Mouse (Mus musculus) telencephalon, adult 2 months (tissue): ENCODE results near the gene Insrr.
"Not testable (repeated sequence)": the region's sequence is repeated elsewhere in the genome, so short reads cannot be mapped to it uniquely, and the experiment has no call there.

Experiments used
- DNase-seq: peaks from one replicate; pipeline ENCODE4 v3.0.0-alpha.2; 2011; ENCODE audit warnings: low read depth, low spot score

Insrr gene

GRCm38 (mm10) chr3:87778283-87778682, 18.5 kb upstream of the Insrr start:
- DNase-seq = no peak

- no peak for DNase-seq
Measured at GRCm38 (mm10) chr3:87779086-87779485, 17.7 kb upstream of the Insrr start.

DNA sequence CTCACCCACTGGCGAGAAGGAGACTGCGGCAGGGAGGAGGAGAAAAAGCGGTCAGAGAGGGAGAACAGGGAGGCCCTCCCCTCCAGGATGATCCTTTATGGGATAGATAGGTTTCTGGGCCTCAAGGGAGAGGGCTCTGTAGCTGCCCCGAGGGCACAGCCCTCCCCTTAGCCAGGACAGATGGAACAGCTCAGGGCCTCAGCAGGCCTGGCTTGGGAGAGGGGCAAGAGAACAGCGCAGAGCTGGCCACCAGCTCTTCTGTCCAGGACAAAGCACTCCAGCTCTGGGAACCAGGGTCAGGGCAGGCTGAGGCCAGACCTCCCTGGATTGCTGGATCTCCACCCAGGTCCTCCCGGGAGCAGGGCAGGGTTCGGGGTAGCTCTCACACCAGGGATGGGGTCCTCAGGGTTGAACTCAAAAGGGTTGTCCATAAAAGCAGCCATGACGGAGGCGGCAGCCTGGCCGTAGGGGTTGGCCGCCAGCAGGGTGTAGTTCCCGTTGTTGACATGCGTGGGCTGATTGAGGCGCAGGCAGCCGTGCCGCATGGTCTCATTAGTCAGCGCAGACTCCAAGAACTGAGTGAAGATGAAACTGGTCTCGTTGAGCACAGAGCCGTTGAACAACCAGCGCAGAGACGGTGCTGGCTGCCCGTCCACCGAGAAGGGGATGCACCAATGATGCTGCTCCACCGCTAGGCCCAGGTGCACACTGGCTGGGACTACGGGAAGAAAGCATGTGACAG, 13.3 kb upstream of the Insrr start:
- no peak for DNase-seq

GRCm38 (mm10) chr3:87785156-87785555, 11.6 kb upstream of the Insrr start:
- no peak for DNase-seq

GRCm38 (mm10) chr3:87785626-87786214, 11.0 kb upstream of the Insrr start:
- no peak for DNase-seq

DNA sequence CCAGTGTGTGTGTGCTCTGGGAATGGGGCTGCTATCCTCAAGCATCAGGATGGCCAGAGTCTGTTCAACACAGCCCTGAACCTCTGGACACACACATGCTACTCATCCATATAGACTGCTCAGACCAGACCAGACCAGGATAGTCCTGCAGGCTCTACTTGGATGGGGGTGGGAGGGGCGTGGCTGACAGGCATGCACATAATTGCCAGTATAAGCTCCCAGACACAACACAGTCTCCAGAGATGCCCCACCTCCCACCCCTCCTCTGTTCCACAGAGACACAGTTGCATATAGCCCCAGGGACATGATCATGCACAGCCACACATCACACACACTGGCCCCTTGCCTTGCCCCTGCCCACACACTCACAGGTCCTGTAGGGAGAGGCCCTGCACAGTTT, 7.5 kb upstream of the Insrr start:
- DNase-seq = no peak

GRCm38 (mm10) chr3:87789768-87790167, 7.0 kb upstream of the Insrr start:
- DNase-seq = no peak

GRCm38 (mm10) chr3:87794922-87795325, 1.8 kb upstream of the Insrr start, which contains the start of gene Ntrk1:
Gene Ntrk1, minus strand, starts transcription at chr3:87795162.
- no peak for DNase-seq

DNA sequence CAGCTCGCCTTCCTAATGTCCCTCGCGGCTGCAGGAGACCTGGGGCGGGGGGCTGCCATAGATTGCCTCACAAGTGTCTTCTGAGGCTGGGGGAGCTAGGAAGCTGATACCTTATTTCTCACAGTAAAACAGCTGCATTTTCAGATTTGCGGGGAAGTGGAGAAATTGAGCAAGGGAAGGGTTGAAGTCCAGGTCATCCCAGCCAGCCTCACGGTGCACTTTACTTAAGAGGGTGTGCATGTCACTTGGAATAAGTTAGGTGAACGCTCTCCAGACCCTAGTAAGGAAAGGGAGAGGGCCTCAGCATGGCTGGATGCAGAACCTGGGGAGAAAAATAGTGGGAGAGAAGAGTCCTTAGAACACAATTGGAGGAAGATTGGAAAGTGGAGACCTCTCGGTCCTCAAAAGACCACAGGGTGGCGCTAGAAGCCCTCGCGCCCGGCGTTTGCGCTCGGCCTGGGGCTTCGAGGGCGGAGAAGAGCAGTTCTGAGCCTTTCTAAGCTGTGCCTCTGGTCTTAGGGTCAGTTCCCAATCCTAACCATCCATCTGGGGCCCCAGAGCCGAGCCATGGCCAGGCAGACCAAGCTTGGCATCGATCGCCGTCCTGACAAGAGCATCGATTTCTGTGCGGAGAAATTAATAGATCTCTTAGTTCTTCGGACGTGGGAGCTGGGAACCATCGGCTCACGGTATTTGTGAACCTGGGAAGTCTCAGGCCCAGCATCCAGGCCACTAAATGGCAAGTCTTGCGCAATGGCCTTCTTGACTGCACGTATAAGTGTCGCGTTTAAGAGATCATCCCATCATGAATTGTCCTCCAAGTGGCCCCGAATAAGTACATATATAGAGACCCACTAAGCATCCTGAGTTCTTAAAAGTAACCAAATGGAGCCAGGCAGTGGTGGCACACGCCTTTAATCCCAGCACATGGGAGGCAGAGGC, 1.1 kb upstream of the Insrr start:
- no peak for DNase-seq

DNA sequence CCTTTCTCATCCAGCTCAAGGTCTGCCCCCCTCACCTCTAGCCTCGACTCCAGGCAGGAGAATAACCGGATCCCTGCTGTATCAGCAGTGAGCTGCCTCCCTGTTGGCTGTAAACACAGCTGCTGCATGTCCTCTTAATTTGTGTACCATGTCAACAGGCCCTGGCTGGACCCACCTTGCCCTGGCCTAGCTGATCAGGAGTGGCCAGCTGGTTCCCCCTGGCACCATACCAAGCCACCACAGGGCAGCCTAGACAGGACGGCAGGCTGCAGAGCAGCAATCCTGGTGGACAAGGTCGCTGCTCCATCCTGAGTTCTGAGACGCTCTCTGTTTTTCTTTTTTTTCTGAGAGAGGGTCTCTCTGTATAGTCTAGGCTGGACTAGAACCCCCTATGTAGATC, 4.9 kb downstream of the Insrr start:
- no peak for DNase-seq

DNA sequence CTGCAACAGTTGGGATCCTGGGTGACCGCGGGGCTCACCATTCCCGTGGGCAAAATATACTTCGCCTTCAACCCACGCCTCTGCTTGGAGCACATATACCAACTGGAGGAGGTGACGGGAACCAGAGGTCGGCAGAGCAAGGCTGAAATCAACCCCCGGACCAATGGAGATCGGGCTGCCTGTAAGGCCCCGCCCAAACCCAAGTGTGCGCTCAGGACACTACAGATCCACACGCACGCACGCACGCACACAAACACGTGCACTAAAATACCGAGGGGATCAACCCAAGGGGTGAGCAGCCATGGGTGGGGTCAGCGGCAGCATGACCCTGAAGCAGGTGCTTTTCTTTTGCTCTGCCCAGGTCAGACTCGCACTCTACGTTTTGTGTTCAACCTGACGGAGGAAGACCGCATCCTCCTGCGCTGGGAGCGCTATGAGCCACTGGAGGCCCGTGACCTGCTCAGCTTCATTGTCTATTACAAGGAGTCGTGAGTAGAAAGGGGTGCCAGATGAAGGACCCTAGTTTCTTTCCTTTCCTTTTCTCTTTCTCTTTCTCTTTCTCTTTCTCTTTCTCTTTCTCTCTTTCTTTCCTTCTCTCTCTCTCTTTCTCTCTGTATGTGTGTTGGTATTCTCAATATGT, 7.4 kb downstream of the Insrr start:
- DNase-seq = no peak

DNA sequence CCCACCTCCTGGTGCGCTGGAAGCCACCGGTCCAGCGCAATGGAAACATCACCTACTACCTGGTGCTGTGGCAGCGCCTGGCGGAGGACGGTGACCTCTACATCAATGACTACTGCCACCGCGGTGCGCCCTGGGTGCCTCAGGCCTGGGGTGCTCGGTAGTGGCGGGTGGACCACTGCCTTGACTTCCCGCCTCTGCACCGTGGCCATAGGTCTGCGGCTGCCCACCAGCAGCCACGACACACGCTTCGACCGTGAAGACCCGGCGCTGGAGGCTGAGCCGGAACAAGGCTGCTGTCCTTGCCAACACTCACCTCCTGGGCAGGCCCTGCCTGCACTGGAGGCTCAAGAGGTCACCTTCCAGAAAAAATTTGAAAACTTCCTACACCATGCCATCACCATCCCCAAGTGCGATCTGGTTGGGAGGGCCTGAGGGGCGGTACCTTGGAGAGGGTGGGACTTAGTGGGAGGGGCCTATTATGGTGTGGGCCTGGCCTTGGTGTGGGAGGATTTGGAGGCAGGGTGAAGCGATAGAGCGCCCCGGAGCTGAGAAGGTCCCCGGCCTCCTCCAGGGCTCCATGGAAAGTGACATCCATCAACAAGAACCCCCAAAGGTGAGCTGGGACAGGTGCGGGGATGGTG, 12.7 kb downstream of the Insrr start:
- no peak for DNase-seq

DNA sequence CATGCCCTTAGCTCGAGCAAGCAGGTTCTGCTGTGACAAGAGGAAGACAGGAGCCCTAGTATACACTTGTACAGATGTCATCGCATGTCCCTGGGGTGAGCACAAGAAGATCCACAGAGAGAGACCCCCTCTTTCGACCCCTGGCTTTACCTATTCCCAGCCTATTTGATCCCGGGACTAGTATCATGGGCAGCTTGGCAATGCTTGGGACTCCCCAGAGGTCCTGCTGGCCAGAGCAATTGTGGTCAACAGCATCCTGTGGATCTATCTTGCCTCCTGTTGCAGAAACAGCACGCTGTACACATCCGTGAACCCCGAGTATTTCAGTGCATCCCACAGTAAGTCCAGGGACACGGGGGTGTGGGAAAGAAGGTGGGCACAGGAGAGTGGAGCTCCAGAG, 14.5 kb downstream of the Insrr start:
- no peak for DNase-seq

DNA sequence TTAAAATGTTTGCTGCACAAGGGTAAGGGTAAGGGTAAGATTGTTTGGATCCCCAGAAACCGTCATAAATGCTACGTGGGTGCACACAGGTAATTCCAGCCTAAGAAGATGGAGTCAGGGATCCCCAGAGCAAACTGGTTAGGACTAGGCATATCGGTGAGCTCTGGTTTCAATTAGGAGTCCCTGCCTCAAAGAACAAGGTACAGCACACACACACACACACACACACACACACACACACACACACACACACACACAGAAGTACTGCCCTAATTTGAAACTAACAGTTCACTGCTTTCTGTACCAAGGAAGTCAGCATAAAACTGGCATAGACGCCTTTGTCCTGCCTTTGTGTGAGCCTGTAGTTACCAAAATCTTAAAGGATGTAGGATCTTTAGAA, 15.7 kb downstream of the Insrr start:
- no peak for DNase-seq

DNA sequence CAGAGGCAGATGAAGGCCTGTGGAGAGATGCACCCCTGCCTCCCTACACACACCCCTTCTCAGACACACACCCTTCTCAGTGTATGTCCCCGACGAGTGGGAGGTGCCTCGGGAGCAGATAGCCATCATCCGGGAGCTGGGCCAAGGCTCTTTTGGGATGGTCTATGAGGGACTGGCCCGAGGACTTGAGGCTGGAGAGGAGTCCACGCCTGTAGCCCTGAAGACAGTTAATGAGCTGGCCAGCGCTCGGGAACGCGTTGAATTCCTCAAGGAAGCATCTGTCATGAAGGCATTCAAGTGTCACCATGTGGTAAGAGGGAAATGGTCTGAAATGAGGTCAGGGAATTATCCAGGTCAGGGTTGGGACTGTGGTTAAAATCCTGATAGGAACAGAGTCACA, 16.1 kb downstream of the Insrr start:
- no peak for DNase-seq

DNA sequence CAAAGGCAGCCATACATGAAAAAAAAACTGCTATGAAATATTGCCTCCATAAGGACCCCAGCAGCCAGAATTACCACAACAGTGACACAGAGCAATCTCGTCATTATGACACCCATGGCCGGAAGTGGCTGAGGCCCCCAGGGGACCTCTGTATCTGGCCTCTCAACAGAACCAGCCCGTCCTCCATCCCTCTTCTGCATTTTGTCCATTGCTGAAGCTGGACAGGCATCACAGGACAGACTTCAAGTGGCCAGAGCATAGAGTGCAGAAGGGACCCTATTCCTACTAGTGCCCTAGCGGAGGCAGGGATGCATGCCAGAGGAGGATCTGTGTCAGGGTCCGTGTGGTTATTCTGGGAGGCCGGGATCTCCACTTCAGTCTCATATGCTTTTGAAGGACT, 19.4 kb downstream of the Insrr start:
- no peak for DNase-seq

GRCm38 (mm10) chr3:87816646-87817093, 19.9 kb downstream of the Insrr start:
- peak; percentile 23 for DNase-seq

GRCm38 (mm10) chr3:87818226-87818625, 21.5 kb downstream of the Insrr start:
- no peak for DNase-seq

DNA sequence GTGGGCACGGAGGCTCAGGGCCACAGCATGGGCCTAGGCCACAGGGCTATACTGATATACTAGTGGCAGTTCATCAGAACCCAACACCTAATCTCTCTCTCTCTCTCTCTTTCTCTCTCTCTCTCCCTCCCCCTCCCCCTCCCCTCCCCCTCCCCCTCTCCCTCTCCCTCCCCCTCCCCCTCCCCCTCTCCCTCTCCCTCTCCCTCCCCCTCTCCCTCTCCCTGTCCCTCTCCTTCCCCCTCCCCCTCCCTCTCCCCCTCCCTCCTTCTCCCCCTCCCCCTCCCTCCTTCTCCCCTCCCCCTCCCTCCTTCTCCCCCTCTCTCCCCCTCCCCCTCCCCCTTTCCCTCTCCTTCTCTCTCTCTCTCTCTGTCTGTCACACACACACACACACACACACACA, 27.5 kb downstream of the Insrr start, which contains the start of gene Pear1:
Pear1 (minus strand) TSS at position 101 of the 400 bp plus-strand sequence.
- DNase-seq = not testable (repeated sequence)

GRCm38 (mm10) chr3:87828435-87828834, 31.7 kb downstream of the Insrr start:
- no peak for DNase-seq

DNA sequence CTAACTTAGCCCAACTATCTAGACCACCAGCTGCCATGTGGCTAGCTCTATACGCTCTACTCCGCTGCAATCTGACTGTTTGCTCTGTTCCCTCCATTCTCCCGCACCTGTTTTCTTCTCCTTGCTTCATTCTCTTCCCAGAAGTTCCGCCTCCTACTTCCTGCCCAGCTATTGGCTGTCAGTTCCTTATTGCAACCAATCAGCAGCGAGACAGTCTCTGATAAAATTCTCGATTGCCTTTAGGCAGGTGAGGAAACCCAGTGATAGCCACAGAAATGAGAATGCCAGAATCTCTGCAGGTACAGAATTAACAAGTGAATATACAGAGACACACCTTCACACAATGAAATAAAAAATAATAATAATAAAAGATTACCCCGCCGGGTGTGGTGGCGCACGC, 32.3 kb downstream of the Insrr start:
- DNase-seq = no peak
